Mouse (Mus musculus): ENCODE measurements around the gene Syndig1l. TPM values are rescaled to one million over a fixed set of nuclear protein-coding genes. Genes with fewer than 3 reads are reported as not detected.

Gene Syndig1l
- polyA plus RNA-seq, 1 experiment from 2014 or later = not detected

- Histone ChIP-seq H3K4me1 (replicated peaks) (peaks cover 7% of the 10 kb centered on the region), H3K9me3 (replicated peaks) (peaks cover 4% of the 10 kb centered on the region), H3K4me2 (no peak overlapping the region), H3K27ac (ENCODE audit: poor library complexity, severe bottlenecking) (no peak overlapping the region), H3K27me3 (replicated peaks) (peaks cover 24% of the 10 kb centered on the region), H3K36me3 (no peaks in the 10 kb centered on the region), H3K9ac (no peak overlapping the region), H3K4me3 (no peak overlapping the region)
- 38% methylated on average over 14 of the region's 14 CpGs for WGBS
- ATAC-seq (ENCODE audit: insufficient number of reproducible peaks, low FRiP score) = no peak
Measured at GRCm38 (mm10) chr12:84674666-84675526, 23.7 kb downstream of the Syndig1l start.

- no peak overlapping the region for H3K4me3 ChIP-seq
- peaks cover 4% of the 10 kb centered on the region for H3K9me3 ChIP-seq (replicated peaks)
- peaks cover 14% of the 10 kb centered on the region for H3K27me3 ChIP-seq (replicated peaks)
- peaks cover 7% of the 10 kb centered on the region for H3K4me1 ChIP-seq (replicated peaks)
- H3K4me2 ChIP-seq = 0 out of 2 replicates have a peak overlapping the region, but pooled peaks have one; percentile 9
- no peak for ATAC-seq (ENCODE audit: insufficient number of reproducible peaks, low FRiP score)
- WGBS = 12% methylated on average over 10 of the region's 10 CpGs
- no peak overlapping the region for H3K27ac ChIP-seq (ENCODE audit: poor library complexity, severe bottlenecking)
- no peak overlapping the region for H3K9ac ChIP-seq
- H3K36me3 ChIP-seq = no peaks in the 10 kb centered on the region
Measured at GRCm38 (mm10) chr12:84671646-84672045, 27.0 kb downstream of the Syndig1l start.

GRCm38 (mm10) chr12:84670555-84670954 is 28.1 kb downstream of the Syndig1l start:
- 85% methylated on average over 3 of the region's 3 CpGs for WGBS
- no peak for ATAC-seq (ENCODE audit: insufficient number of reproducible peaks, low FRiP score)
- Histone ChIP-seq H3K27ac (ENCODE audit: poor library complexity, severe bottlenecking) (no peak overlapping the region), H3K9ac (no peak overlapping the region), H3K4me1 (replicated peaks) (peaks cover 7% of the 10 kb centered on the region), H3K36me3 (no peaks in the 10 kb centered on the region), H3K4me3 (no peak overlapping the region), H3K27me3 (replicated peaks) (peaks cover 14% of the 10 kb centered on the region), H3K9me3 (replicated peaks) (peaks cover 4% of the 10 kb centered on the region), H3K4me2 (no peak overlapping the region)

- H3K27ac ChIP-seq (ENCODE audit: poor library complexity, severe bottlenecking) = no peak overlapping the region
- WGBS = 19% methylated on average over 3 of the region's 3 CpGs
- H3K4me3 ChIP-seq = no peak overlapping the region
- H3K36me3 ChIP-seq = no peaks in the 10 kb centered on the region
- no peaks in the 10 kb centered on the region for H3K9me3 ChIP-seq (replicated peaks)
- no peaks in the 10 kb centered on the region for H3K4me1 ChIP-seq (replicated peaks)
- no peak overlapping the region for H3K9ac ChIP-seq
- no peak overlapping the region for H3K4me2 ChIP-seq
- peaks cover 18% of the 10 kb centered on the region for H3K27me3 ChIP-seq (replicated peaks)
- no peak for ATAC-seq (ENCODE audit: insufficient number of reproducible peaks, low FRiP score)
Measured at GRCm38 (mm10) chr12:84653912-84654311, 44.7 kb downstream of the Syndig1l start.

- H3K27ac ChIP-seq (ENCODE audit: poor library complexity, severe bottlenecking) = no peak overlapping the region
- H3K9me3 ChIP-seq (replicated peaks) = no peaks in the 10 kb centered on the region
- no peak overlapping the region for H3K4me3 ChIP-seq
- WGBS = 79% methylated on average over 13 of the region's 13 CpGs
- peaks cover 19% of the 10 kb centered on the region for H3K27me3 ChIP-seq (replicated peaks)
- H3K36me3 ChIP-seq = no peaks in the 10 kb centered on the region
- no peak overlapping the region for H3K9ac ChIP-seq
- ATAC-seq (ENCODE audit: insufficient number of reproducible peaks, low FRiP score) = no peak
- no peaks in the 10 kb centered on the region for H3K4me1 ChIP-seq (replicated peaks)
- no peak overlapping the region for H3K4me2 ChIP-seq
Measured at GRCm38 (mm10) chr12:84650234-84650633, 48.4 kb downstream of the Syndig1l start.

- ATAC-seq (ENCODE audit: insufficient number of reproducible peaks, low FRiP score) = no peak
- H3K4me2 ChIP-seq = 0 out of 2 replicates have a peak within 1 kb of the TSS, but pooled peaks have one; percentile 22
- H3K4me3 ChIP-seq = no peak within 1 kb of the TSS; the same call in 1 of the 2 replicates
- H3K27me3 ChIP-seq (replicated peaks) = peaks cover 58% of the 10 kb centered on the region
- 8% methylated on average over 9 of the region's 9 CpGs for WGBS
- H3K36me3 ChIP-seq = no peaks in the 10 kb centered on the region
- H3K9me3 ChIP-seq (replicated peaks) = no peaks in the 10 kb centered on the region
- no peak within 1 kb of the TSS for H3K9ac ChIP-seq
- H3K4me1 ChIP-seq (replicated peaks) = peaks cover 13% of the 10 kb centered on the region
- H3K27ac ChIP-seq (ENCODE audit: poor library complexity, severe bottlenecking) = no peak within 1 kb of the TSS
Measured at GRCm38 (mm10) chr12:84640654-84641053, 58.0 kb downstream of the Syndig1l start, which contains the start of gene Vrtn. Gene Vrtn (plus strand): TSS chr12:84641019.

- H3K27ac ChIP-seq (ENCODE audit: poor library complexity, severe bottlenecking) = no peak overlapping the region
- ATAC-seq (ENCODE audit: insufficient number of reproducible peaks, low FRiP score) = no peak
- H3K36me3 ChIP-seq = no peaks in the 10 kb centered on the region
- no peak overlapping the region for H3K4me2 ChIP-seq
- WGBS = 11% methylated on average over 6 of the region's 6 CpGs
- H3K9me3 ChIP-seq (replicated peaks) = no peaks in the 10 kb centered on the region
- no peak overlapping the region for H3K9ac ChIP-seq
- H3K4me3 ChIP-seq = no peak overlapping the region
- peaks cover 56% of the 10 kb centered on the region for H3K27me3 ChIP-seq (replicated peaks)
- H3K4me1 ChIP-seq (replicated peaks) = peaks cover 13% of the 10 kb centered on the region
Measured at GRCm38 (mm10) chr12:84640253-84640652, 58.4 kb downstream of the Syndig1l start.

GRCm38 (mm10) chr12:84631867-84632266 is 66.8 kb downstream of the Syndig1l start:
- H3K27ac ChIP-seq (ENCODE audit: poor library complexity, severe bottlenecking) = no peak overlapping the region
- H3K27me3 ChIP-seq (replicated peaks) = no peaks in the 10 kb centered on the region
- H3K4me3 ChIP-seq = no peak overlapping the region
- no peaks in the 10 kb centered on the region for H3K4me1 ChIP-seq (replicated peaks)
- no peaks in the 10 kb centered on the region for H3K36me3 ChIP-seq
- ATAC-seq (ENCODE audit: insufficient number of reproducible peaks, low FRiP score) = no peak
- WGBS = 51% methylated on average over 3 of the region's 3 CpGs
- no peaks in the 10 kb centered on the region for H3K9me3 ChIP-seq (replicated peaks)
- no peak overlapping the region for H3K4me2 ChIP-seq
- H3K9ac ChIP-seq = no peak overlapping the region

Other genes starting within 250 kb of the Syndig1l start
- gene Aldh6a1, start 247.8 kb downstream of the Syndig1l start, polyA plus RNA-seq (2016; fragmentation: Nextera tagmentation; extraction: Ambion mirVana) = 43.6 and 43.9 TPM in 2 replicates
- 15.4 and 15.8 TPM in 2 replicates for gene Lin52, start 247.4 kb downstream of the Syndig1l start, polyA plus RNA-seq (2016; fragmentation: Nextera tagmentation; extraction: Ambion mirVana)
- gene Vsx2, start 129.1 kb downstream of the Syndig1l start, polyA plus RNA-seq (2016; fragmentation: Nextera tagmentation; extraction: Ambion mirVana) = not detected in 2 replicates
- 10.3 and 10.4 TPM in 2 replicates for gene Abcd4, start 81.4 kb downstream of the Syndig1l start, polyA plus RNA-seq (2016; fragmentation: Nextera tagmentation; extraction: Ambion mirVana)
- gene Vrtn, start 57.8 kb downstream of the Syndig1l start, polyA plus RNA-seq (2016; fragmentation: Nextera tagmentation; extraction: Ambion mirVana) = not detected in 2 replicates
- 55.0 and 56.5 TPM in 2 replicates for gene Npc2, start 74.3 kb upstream of the Syndig1l start, polyA plus RNA-seq (2016; fragmentation: Nextera tagmentation; extraction: Ambion mirVana)
- 127 and 137 TPM in 2 replicates for gene Isca2, start 74.4 kb upstream of the Syndig1l start, polyA plus RNA-seq (2016; fragmentation: Nextera tagmentation; extraction: Ambion mirVana)
- 0.50 and 0.68 TPM in 2 replicates for gene Ltbp2, start 177.7 kb upstream of the Syndig1l start, polyA plus RNA-seq (2016; fragmentation: Nextera tagmentation; extraction: Ambion mirVana)